Mouse (Mus musculus) granulocyte monocyte progenitor cell, adult 5-6 weeks (primary cell): ENCODE measurements at regions not wholly inside any gene's neighbourhood (a gene's known extent, or its start where the extent isn't known, plus 50 kb on each side); places are given as distances from the start of the nearest gene placed in this dataset.

ENCODE experiments used
- ATAC-seq: replicated peaks from 2 replicates; pipeline ENCODE4 v1.8.0; 2016; ENCODE audit warnings: mild to moderate bottlenecking, moderate TSS enrichment, inconsistent platforms; ENCODE audit not compliant: poor library complexity, severe bottlenecking

DNA sequence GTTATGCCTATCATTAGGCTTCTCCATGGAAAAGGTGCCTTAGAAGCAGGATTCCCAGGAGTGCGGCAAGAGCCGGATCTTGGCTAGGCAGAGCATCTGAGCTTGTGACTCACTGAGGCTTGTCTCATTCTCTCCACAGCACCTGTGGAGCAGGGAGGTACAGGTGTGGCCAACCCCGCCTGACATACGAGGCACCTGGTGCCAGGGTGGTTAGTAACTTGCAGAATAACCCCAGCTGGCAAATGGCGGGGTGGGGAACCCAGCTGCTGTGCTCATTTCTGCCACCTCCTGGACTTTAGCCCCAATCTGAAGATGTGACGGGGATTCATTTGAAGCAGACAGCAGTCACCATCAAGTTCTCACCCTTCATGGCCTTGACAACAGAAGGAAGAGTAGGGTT lies 96.2 kb downstream of the Pdgfra start:
- ATAC-seq, result no peak

DNA sequence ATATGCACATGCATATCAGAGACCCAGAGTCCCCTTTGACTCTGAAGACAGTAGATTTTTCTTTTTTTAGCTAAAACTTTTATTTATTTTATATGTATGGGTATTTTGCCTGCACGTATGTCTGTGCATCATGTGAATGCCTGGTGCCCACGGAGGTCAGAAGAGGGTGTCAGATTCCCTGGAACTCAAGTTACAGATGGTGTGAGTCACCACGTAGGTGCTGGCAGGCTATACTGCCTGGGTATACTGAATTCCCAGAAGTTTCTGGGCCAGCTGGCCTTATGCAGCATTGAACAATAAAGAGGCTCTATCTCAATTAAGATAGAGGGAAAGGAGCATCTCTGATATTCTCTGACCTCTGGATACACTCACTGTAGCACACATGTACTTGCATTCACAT lies 97.6 kb downstream of the Pdgfra start:
- no peak for ATAC-seq

DNA sequence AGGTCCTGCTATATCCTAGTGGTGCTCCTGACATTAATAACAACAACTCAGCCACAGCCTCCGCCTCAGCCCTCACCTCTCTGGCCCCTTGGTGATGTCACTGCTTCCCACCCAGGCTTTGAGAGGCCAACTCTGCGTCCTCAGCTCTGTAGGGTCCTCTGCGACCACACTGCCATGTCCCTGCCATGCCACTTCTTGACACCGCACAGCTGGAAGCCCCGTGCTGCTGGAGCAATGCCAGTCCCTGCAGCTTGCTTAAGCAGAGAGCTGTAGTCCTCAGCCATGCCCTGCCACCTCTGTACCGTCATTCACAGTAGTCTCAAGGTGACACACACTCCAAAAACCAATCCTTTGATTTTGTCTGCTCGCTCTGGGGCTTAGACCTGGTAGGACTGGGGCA lies 101.3 kb downstream of the Pdgfra start:
- ATAC-seq, result no peak

DNA sequence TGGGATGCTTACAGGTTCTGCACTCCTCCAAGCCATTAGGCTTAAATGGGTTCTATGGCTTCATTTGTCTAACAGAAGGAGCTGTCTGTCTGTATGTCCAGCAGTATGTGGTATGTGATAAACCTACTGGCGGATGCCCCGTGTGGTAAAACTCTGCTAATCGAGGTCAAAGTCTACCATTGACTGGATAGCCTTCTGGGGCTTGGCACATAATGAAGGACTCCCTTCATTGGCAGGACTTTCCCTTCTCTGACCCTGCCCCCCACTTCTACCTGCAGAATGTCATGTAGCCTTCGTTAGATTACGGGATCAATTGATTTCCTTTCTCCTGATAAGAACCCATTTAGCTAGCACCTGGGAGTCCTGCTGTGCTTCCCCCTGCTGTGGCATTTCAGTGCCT lies 101.7 kb downstream of the Pdgfra start:
- ATAC-seq, result no peak

DNA sequence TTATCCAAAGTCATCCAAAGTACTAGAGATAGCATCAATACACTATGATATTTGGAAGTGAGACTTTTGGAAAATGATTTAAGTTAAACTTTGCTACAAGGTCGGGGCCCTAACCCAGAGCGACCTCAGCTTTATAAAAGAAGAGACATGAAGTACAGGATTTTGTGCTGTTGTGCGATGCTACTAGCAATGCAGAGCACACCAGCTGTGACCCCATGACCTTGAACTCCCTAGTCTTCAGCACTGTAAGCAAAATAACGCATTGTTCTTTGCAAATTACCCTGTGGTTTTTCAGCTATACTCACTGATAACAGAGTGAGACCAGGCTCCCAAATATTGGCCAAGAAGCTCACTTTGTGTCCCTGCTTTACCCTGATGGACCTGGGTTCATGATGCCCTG lies 104.1 kb downstream of the Pdgfra start:
- ATAC-seq, result no peak

DNA sequence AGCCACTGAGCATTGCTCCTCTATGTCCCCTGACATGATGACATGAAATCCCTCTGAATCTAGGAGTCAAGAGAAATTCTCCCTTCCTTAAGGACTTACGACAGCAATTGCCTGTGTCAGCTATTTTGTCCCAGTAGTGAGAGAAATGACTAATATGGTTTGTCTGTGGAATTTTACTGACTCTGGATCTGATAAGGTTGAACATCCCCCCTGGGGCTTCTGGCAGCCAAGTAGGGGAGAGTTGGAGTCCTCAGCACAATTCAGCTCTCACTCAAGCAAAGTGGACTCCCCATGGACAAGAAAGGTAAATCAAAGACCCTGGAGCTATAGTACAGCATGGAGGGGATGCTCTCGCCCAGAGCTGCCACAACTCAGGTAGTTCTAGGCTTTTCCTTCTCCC lies 105.0 kb downstream of the Pdgfra start:
- no peak for ATAC-seq

DNA sequence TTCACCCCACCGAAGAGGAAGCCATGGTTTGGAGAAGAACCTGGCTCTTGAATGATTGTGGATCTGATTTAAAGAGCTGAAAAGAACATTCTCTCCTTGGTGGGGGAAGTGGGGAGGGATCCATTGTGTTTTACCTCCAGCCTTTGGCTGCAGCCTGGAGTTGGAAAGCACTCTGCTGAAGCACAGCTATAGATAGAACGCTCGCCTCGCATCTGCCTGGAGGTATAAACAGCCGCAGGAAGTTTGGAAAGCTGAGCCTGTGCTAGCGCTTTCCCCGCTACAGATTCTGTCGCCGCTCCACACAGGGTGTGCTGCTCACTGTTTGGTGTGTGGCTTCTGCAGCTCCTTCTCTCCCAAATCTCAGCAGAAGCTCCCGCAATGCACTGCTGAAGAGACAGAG lies 108.2 kb downstream of the Pdgfra start:
- ATAC-seq, result no peak

DNA sequence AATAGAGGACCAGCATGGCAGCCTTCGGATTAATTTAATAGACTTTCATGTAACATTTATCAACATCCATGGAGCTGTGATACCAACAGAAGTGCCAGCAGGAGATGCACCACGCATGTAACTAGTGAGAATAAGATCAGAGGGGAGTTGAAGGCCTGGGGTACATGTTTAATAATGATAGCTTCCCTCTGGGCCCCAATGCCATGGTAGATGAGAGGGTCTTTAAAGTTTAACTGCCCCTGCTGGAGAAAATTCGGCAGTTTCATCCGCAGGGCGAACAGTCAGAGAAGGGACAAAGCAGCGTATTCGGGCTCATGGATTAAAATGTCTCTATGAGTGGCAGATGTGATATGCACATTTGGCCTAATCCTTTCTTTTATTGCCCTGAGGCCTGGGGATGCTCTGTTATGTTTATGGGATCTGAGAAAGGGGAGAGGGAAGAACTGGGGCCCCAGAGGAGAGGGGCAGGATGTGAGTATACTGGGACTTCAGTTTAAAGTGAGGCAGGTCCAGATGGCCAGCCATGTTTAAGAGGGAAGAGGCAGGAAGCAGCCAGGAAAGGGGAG lies 114.1 kb downstream of the Pdgfra start:
- ATAC-seq, result no peak

DNA sequence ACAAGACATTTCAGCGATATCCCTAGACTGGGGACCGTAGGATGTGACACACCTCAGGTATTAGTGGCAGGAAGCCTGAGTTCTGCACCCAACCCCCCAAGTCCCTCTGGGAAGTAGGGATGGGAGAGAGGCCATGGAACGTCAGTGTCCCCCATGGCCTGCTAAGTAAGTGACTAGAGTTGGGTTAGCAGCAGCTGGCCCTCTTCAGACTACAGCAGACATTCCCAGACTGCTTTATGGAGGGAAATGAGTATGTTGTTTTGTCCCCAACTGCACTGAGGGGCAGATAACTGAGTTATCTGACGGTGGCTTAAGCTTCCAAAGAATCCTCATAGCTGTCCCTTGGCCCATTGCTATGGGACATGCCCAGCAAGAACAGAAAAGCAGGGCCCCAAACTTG lies 114.8 kb downstream of the Pdgfra start:
- no peak for ATAC-seq

DNA sequence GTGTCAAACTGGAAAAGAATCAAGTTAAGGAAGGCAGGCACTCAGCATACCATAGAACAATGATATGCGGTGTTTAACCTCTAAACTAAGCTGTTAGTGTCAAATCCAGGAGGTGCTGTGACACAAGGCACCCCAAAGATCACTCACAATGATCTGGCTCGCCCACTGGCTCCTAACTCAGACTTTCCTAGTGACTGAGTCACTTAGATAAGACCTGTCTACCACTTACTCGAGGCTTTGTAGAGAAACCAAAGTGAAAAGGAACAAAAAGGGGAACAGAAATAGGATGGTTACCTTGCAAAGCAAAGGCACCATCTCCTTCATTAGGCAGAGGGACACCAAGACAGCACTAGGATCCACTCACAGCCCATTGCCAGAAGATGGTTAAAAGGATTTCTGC lies 115.7 kb downstream of the Pdgfra start:
- ATAC-seq, result no peak

DNA sequence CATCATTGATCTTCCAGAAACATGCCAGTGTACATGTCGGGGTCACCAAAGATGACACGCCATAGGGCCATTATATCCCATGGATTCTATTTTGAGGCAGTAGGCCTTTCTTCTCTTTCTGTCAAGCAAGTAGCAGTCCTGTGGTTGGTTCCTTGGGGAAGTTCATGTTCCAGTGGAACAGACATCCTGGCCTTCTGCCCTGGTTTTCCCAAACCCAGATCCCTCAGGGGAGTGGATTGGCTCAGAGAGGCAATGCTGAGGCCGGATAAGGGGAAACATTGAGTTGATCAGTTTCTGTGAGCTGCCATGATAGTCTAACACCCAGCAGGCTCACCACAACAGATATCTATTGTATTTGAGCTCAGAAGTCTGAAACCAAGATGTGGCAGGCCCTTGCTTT lies 125.9 kb downstream of the Pdgfra start:
- no peak for ATAC-seq

DNA sequence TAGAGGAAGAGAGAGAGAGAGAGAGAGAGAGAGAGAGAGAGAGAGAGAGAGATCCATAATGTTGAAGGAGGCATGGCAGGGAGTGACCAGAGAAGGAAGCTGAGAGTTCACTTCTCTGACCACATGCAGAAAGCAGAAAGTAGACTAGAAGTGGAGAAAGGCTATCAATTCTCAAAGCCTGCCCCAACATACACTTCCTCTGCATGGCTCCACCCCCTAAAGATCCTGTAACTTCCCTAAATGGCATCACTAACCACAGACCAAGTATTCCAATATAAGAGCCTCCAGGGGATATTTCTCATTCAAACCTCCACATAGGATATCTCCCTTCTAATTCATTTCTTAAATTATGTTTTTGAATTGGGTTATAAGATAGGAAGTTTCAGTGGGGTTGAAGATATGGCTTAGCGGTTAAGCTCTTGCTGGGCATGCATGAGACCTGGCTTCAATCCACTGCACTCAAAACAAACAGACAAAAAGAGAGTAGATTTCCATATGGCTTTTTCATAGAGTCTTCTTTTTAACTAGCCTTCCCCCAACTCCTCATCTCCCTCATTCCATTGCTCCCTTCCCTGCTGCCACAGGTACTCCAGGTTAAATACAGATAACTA lies 127.6 kb downstream of the Pdgfra start:
- peak; percentile 98 for ATAC-seq

DNA sequence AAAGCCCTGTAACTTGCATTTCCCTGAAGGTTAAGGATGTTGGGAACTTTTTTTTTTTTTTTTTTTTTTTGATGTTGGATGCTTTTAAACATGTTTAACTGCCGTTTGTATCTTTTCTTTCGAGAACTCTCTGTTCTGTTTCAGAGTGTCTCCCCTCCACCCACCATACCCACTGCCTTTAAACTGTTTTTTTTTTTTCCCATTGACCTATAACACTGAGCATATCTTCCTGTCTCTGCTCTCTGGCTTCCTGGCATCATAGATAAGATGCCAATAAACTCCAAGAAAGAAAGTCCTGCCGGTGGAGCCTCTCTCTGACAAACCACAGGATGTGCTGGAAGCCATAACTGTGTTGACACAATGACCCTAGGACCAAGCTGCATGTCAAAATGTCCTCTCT lies 128.6 kb downstream of the Pdgfra start:
- ATAC-seq, result no peak

DNA sequence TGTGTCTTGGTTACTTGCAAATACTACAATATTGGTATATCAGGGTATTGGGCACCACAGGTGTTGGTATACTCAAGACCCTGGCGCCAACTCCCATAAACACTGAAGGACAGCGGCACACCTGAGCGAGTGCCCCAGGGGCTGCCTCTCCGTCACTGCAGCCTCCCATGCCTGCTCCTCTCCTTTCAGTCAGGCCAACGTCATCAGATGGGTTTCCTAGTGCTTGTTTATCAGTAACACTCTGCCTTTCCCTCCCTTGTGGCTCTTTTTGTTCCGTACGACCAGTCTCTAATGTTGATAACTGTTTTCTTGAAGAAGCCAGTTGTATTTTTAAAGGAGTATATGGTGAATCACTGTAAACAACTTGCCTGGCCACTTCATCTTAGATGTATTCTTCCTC lies 129.4 kb downstream of the Pdgfra start:
- no peak for ATAC-seq

DNA sequence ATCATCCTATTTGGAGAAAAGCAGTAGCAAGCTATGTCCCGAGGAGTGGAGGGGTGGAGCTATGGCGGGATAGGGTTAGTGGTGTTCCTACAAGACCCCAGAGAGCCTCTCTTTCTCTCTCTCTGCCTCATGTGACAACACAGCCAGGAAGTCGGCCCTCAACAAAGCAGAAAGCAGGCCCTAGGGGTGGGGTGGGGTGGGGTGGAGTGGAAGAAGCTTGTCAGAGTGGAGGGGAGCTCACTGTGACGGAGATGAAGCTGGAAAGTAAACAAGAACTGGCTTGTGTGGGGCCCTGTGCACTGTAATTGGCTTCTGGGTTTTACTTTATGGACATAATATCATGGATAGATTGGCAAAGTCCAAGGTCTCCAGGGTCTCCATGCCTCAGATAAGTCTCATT lies 130.5 kb downstream of the Pdgfra start:
- ATAC-seq, result no peak

DNA sequence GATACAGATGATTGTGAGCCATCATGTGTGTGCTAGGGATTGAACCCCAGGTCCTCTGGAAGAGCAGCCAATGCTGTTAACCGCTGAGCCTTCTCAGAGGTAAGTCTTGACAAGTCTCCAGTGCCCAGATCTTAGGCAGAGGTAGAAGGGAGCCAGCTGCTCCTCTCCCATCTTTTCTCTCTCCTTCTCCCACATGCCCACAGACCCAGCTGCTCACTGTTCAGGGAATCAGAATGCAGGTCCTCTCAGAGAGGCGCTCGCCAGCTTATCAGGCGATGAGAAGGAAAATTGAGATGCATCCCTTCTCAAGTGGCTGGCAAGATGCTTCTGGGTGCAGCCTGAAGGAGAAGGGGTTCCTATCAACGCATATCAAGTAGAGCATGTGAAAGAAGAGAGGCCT lies 131.7 kb downstream of the Pdgfra start:
- ATAC-seq, result no peak

DNA sequence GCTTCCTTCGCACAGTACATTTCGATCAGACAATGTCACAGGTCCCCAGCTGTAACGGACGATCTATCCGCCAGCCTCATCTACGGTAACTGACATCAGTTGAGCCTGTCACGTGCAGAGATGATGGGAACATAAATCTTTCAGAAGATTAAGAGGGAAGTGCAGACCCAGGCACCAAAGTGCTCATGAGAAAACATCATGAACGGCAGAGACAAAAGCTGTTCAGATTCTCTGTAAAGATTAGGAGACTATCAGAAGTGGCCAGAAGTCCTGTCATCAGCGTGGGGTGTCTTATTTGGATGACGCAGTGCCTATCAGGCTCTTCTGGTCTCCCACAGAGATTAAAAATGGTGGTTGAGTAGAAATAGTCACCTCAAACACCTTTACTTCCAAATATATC lies 133.9 kb downstream of the Pdgfra start:
- 0 out of 2 replicates have a peak, but pooled peaks have one; percentile 14 for ATAC-seq

DNA sequence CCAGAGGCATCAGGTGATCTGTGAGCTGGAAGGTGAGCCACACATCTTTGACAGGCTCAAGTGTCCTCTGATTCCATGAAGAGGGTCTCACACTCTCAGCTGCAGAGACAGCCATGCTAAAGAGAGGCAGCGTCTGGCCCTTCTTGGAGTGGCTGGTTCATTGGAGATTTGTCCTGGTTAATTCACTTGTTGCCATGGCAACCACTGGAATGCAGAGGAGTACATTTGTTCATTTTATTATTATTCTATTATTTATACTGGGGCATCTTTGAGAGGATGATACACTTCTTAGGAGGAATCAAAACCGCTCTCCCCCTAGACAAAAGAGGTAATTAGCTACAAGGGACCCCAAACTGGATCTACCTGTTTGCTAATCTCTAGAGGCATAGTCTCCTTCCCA lies 143.6 kb downstream of the Pdgfra start:
- no peak for ATAC-seq

DNA sequence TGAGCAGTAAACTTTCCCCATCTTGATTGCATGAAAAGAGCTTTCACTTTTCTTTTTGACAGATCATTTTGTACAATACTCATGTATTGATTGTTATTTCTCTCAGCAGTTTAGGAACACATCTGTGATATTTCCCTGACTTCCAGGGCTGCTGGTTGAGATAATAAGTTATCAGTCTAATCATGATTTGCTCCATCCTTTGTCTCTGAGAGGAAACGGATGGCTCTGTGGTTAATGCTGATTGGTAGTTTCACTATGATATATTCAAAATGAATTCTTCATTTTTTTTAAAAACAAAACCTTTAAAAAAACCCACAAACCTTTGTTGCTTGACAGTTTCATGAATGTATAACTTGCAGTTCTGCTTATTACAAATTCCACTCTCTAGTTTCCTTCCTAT lies 160.8 kb downstream of the Pdgfra start:
- no peak for ATAC-seq

DNA sequence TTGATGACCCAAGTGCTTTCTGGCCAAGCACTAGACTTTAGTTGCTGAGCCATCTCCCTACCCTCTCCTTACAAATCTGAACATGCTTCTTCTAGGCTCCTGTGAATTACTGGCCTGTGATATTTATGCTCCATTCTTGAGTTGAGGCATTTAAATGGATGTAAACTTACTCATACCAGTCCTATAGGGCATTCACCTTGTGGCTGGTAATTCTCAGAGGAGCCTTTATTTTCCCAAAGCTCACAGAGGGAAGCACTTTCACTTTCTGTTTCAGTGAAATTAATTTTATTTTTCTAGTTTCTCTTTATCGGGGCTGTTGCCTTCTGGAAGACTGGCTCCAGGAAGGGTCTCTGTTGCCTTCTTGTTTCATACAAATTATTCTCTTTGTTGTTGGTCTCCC lies 163.9 kb downstream of the Pdgfra start:
- ATAC-seq, result no peak

DNA sequence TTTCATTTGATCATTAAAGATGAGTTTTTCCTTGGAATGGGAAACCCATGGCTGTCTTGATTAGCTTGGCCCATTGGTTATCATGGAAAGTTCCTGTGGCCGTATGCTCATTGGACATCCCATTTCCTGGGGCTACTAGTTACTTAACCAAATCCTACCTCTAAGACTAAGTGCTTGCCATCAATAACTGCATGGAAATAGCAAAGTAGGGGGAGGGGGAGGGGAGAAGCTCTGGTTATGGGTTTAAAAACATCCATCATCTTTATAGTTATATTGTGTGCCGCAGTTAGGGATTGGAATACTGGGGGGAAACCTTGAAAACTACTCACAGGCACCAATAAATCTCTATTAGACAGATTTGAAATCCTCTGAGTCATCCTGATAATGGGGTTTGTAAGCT lies 168.4 kb downstream of the Pdgfra start:
- ATAC-seq, result no peak

DNA sequence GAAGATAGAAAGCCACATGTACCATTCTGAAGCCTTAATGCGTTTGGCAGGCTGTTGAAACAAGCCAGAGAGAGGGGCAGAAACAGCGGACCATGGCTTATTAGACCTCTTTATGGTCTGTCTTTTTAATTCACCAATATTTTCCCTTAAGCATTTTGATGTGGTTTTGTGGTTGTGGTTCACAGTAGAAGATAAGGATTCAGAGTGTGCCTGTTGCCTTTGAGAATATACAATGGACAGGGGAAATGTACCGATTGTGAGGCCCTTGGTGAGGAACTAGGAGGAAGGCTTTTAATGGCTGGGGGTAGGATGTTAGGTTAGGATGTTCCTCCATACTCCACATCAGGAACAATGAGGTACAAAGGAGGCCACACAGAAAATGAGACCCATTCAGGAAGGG lies 182.0 kb downstream of the Pdgfra start:
- no peak for ATAC-seq

DNA sequence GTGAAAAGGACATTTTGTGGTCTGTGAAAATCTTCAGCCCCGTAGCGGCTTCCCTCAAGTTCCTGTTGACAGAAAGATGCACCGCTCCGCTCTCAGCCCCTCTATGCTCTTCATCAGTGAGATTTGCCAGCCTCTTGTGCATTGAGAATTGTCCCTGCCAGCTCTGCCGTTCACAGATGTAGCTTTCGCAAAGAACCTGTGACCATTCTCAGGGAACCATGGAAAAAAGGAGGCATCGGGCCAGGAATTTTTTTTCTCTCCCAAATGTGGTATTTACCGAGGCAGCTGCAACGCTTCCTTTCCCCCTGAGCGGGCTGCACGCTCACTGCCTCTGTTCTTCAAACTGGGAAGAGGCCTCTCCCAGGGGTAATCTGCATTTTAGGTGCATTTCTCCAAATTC lies 184.4 kb downstream of the Pdgfra start:
- no peak for ATAC-seq
